In genomic region chr10:90431527-90431926, GRCm38 (mm10) we compare ENCODE assay signal across 21 mouse cellular contexts.
DNase-seq lines count a peak whose midpoint lies in the region; ATAC-seq and TF ChIP-seq lines count a peak whose summit lies in the region.
"Had no signal": no experiment of that assay in that cellular context is flagged by ENCODE, and none has a peak within 500 bp of the region (broad histone marks: within the 10 kb centered on the region; RNA-seq: fewer than 3 reads in every experiment).

No protein-coding gene starts in this region.

- no peaks in the 10 kb centered on the region for H3K27me3 ChIP-seq in kidney, embryonic 14.5 days (ENCODE audit: control insufficient read depth, insufficient read depth, low read length)
- H3K27me3 ChIP-seq in kidney, embryonic 16.5 days (ENCODE audit: insufficient read depth, low read length): no peaks in the 10 kb centered on the region
- no peaks in the 10 kb centered on the region for H3K27me3 ChIP-seq in midbrain, embryonic 11.5 days (ENCODE audit: control insufficient read depth, insufficient read depth, low read length)
- H3K27me3 ChIP-seq: CH12.LX; embryonic facial prominence, embryonic 12.5 days; forebrain, embryonic 13.5 days; hindbrain, embryonic 12.5 days had no signal

- H3K9me3 ChIP-seq in kidney, embryonic 14.5 days (ENCODE audit: control insufficient read depth, low read length): no peaks in the 10 kb centered on the region
- H3K9me3 ChIP-seq in kidney, embryonic 16.5 days (ENCODE audit: low read length): no peaks in the 10 kb centered on the region
- no peaks in the 10 kb centered on the region for H3K9me3 ChIP-seq in midbrain, embryonic 11.5 days (ENCODE audit: control insufficient read depth, low read length)
- H3K9me3 ChIP-seq: embryonic facial prominence, embryonic 12.5 days; forebrain, embryonic 13.5 days; heart, embryonic 10.5 days; hindbrain, embryonic 12.5 days had no signal

- H3K27ac ChIP-seq in kidney, embryonic 14.5 days (ENCODE audit: low read depth, low read length): no peak overlapping the region
- peak overlapping the region; percentile 78; the same call in 1 of the 2 replicates for H3K27ac ChIP-seq in cortical plate, adult 2 months (ENCODE audit: insufficient read depth, low read length)
- no peak overlapping the region for H3K27ac ChIP-seq in kidney, embryonic 16.5 days (ENCODE audit: low read length)
- H3K27ac ChIP-seq in midbrain, embryonic 11.5 days (ENCODE audit: low read depth, low read length): no peak overlapping the region
- H3K27ac ChIP-seq: embryonic facial prominence, embryonic 12.5 days; forebrain, embryonic 13.5 days; heart, embryonic 10.5 days; hindbrain, embryonic 12.5 days had no signal

- peak; percentile 26 for DNase-seq in kidney, adult 11 months
- DNase-seq in kidney, adult 18-20 months: no peak
- DNase-seq in kidney, postnatal 14 days: no peak
- DNase-seq in midbrain, embryonic 11.5 days (ENCODE audit: low spot score, missing footprints): no peak
- DNase-seq: adrenal gland, postnatal 25 days; cerebellum, adult 9-11 months; gastrocnemius, postnatal 10 days; heart, adult 18-20 months; heart, postnatal 10 days; heart, postnatal 4 days had no signal

- no peak for TF ChIP-seq POLR2A in cortical plate, adult 2 months (IDR thresholded peaks at IDR 0.05; ENCODE audit: extremely low read depth, insufficient read depth, low read length)

- H3K36me3 ChIP-seq in kidney, embryonic 14.5 days (ENCODE audit: control insufficient read depth, insufficient read depth, low read length): no peaks in the 10 kb centered on the region
- H3K36me3 ChIP-seq in kidney, embryonic 16.5 days (ENCODE audit: insufficient read depth, low read length): no peaks in the 10 kb centered on the region
- H3K36me3 ChIP-seq in midbrain, embryonic 11.5 days (ENCODE audit: control insufficient read depth, insufficient read depth, low read length): no peaks in the 10 kb centered on the region
- H3K36me3 ChIP-seq: embryonic facial prominence, embryonic 12.5 days; heart, embryonic 10.5 days; hindbrain, embryonic 12.5 days had no signal

- 0 out of 2 replicates have a peak overlapping the region, but pooled peaks have one; percentile 31 for H3K4me2 ChIP-seq in kidney, embryonic 14.5 days (replicated peaks; ENCODE audit: low read depth, low read length)
- 0 out of 2 replicates have a peak overlapping the region, but pooled peaks have one; percentile 35 for H3K4me2 ChIP-seq in kidney, embryonic 16.5 days (replicated peaks; ENCODE audit: low read depth, low read length)
- H3K4me2 ChIP-seq in midbrain, embryonic 11.5 days: no peak overlapping the region
- H3K4me2 ChIP-seq: forebrain, embryonic 13.5 days; hindbrain, embryonic 12.5 days had no signal

- TF ChIP-seq CTCF in cortical plate, adult 2 months (IDR thresholded peaks at IDR 0.05; ENCODE audit: extremely low read depth, insufficient read depth, low read length): no peak

- H3K4me3 ChIP-seq in kidney, embryonic 14.5 days (ENCODE audit: low read length): no peak overlapping the region
- no peak overlapping the region for H3K4me3 ChIP-seq in cortical plate, adult 2 months (ENCODE audit: insufficient read depth, low read length)
- H3K4me3 ChIP-seq in kidney, embryonic 16.5 days (ENCODE audit: low read length): no peak overlapping the region
- H3K4me3 ChIP-seq in midbrain, embryonic 11.5 days (ENCODE audit: low read depth, low read length): no peak overlapping the region
- H3K4me3 ChIP-seq: embryonic facial prominence, embryonic 12.5 days; forebrain, embryonic 13.5 days; heart, embryonic 10.5 days; hindbrain, embryonic 12.5 days had no signal

- no peaks in the 10 kb centered on the region; the same call in 1 of the 2 replicates for H3K4me1 ChIP-seq in kidney, embryonic 14.5 days (ENCODE audit: control insufficient read depth, insufficient read depth, low read length)
- peaks cover 6% of the 10 kb centered on the region for H3K4me1 ChIP-seq in cortical plate, adult 2 months (ENCODE audit: control insufficient read depth, insufficient read depth, low read length)
- peaks cover 7% of the 10 kb centered on the region for H3K4me1 ChIP-seq in kidney, embryonic 16.5 days (ENCODE audit: insufficient read depth, low read length)
- no peaks in the 10 kb centered on the region for H3K4me1 ChIP-seq in midbrain, embryonic 11.5 days (ENCODE audit: control insufficient read depth, insufficient read depth, low read length)
- H3K4me1 ChIP-seq: forebrain, embryonic 13.5 days; heart, embryonic 10.5 days had no signal

- peak; percentile 21; the same call in 1 of the 2 replicates for ATAC-seq in kidney, embryonic 14.5 days (ENCODE audit: low FRiP score, low TSS enrichment)
- peak; percentile 57; the same call in 1 of the 2 replicates for ATAC-seq in kidney, embryonic 16.5 days (ENCODE audit: low FRiP score, low TSS enrichment)
- no peak for ATAC-seq in megakaryocyte-erythroid progenitor cell, adult 5-6 weeks (replicated peaks; ENCODE audit: low FRiP score, low TSS enrichment, poor library complexity, severe bottlenecking)
- no peak for ATAC-seq in midbrain, embryonic 11.5 days (ENCODE audit: low FRiP score)
- ATAC-seq: activated CD4-positive, CD25-positive, alpha-beta regulatory T cell, adult 4 months; forebrain, embryonic 13.5 days; Patski had no signal

- H3K9ac ChIP-seq in kidney, embryonic 14.5 days (ENCODE audit: low read depth, low read length): no peak overlapping the region
- no peak overlapping the region for H3K9ac ChIP-seq in kidney, embryonic 16.5 days (replicated peaks; ENCODE audit: low read length)
- H3K9ac ChIP-seq in midbrain, embryonic 11.5 days (ENCODE audit: low read length): no peak overlapping the region
- H3K9ac ChIP-seq: embryonic facial prominence, embryonic 12.5 days; forebrain, embryonic 13.5 days; hindbrain, embryonic 12.5 days had no signal

- 29% methylated on average over 5 of the region's 5 CpGs for WGBS in kidney, embryonic 14.5 days
- WGBS in kidney, embryonic 16.5 days: 25% methylated on average over 5 of the region's 5 CpGs
- 74% methylated on average over 5 of the region's 5 CpGs for WGBS in midbrain, embryonic 11.5 days

Comparison
In these comparisons a context has a peak if more than half of its experiments do, and no peak if none do; other contexts are left out.
1. ATAC-seq: peak in kidney, embryonic 14.5 days (single experiment) and kidney, embryonic 16.5 days (single experiment); none in megakaryocyte-erythroid progenitor cell, adult 5-6 weeks (single experiment) and midbrain, embryonic 11.5 days (single experiment).